Mouse (Mus musculus) CH12F3 (cell line): ENCODE data around the gene Paf1.
"Not testable (repeated sequence)": the region's sequence is repeated elsewhere in the genome, so short reads cannot be mapped to it uniquely, and the experiment has no call there.

ENCODE experiments used
- in situ Hi-C: fragments of 300-500 bp; cut with MboI; formaldehyde crosslinking; loops from 2 replicates; pipeline ENCODE4 v1.14.3; 2020; ENCODE audit warnings: low sequenced_read_pairs

The Paf1 gene

DNA sequence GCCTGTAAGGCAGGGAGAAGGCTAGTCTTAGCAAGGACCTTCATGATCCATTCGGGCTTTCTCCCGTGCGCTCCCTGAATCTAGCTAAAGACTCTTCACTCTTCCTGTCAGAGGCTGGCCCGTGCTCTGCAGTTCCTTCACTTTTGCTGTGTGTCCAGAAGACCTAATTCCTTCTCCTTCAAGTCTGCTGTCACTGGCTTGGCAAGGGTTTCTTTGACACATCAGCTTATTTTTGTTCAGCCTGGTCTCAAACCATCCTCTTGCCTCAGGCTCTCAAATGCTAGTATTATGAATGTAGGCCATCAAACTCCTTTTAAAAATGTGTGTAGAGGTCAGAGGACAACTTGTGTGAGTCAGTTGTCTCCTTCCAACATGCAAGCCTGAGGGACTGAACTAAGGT lies 9.1 kb upstream of the Paf1 start:
- in situ Hi-C loops, result no loop called here

DNA sequence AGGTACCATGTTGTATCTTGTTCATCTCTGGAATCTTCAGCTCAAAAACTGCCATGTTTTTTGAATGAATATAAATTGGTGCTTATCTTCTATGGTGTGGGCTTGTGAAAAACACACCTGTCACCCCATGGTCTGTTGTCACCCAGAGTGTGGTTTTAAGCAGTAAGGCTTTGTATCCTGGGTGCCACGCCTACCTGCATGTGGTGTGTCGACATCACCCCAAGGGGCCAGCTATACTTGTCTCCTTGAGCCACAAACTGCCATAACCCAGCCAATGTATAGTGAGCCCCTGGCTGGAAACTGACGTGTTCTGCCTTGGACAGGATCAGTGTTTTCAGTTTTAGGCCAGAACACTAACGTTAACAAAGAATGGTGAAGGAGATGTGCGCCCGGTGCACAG lies 8.6 kb upstream of the Paf1 start:
- in situ Hi-C loops, result no loop called here

- in situ Hi-C loops, result no loop called here
Observed at GRCm38 (mm10) chr7:28385196-28385595, 7.6 kb upstream of the Paf1 start.

GRCm38 (mm10) chr7:28386007-28386406 lies 6.7 kb upstream of the Paf1 start:
- in situ Hi-C loops, result no loop called here

- in situ Hi-C loops, result no loop called here
Observed at GRCm38 (mm10) chr7:28386462-28386861, 6.3 kb upstream of the Paf1 start.

DNA sequence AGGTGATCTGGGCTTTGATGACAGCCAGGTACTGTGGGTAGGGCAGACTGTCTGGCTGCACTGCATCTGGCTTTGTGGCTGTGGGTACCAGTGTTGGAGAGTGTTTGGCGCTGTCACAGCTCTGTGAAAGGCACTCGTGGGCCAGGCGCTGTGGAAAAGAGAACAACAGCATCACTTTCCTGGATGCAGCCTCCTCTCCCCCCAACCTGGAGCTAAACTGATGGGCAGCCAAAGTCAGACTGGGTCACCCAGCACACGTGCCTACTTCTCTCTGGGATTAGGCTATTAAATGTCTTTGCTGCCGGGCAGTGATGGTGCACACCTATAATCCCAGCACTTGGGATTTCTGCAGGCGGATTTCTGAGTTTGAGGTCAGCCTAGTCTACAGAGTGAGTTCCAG lies 5.9 kb upstream of the Paf1 start:
- in situ Hi-C loops, result not testable (repeated sequence)

GRCm38 (mm10) chr7:28387384-28387783 lies 5.4 kb upstream of the Paf1 start:
- in situ Hi-C loops, result not testable (repeated sequence)

DNA sequence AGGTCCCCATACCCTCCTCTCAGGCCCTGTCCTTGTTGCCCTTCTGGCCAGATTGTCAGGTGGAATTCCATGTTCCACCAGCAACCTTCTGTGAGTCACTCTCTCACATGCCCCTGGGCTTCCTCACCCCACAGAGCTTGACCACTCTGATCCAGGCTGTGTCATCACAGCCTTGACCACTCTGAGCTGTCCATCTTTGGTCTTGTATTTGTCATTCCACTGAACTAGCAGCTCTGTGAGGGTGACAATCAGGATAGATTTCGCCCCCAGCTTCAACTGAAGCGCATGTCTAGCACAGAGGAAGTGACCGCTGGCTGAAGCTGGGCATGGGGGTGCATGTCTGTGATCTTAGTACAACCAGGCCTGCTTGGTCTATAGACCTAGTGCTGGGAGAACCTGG lies 2.4 kb upstream of the Paf1 start:
- in situ Hi-C loops, result no loop called here

DNA sequence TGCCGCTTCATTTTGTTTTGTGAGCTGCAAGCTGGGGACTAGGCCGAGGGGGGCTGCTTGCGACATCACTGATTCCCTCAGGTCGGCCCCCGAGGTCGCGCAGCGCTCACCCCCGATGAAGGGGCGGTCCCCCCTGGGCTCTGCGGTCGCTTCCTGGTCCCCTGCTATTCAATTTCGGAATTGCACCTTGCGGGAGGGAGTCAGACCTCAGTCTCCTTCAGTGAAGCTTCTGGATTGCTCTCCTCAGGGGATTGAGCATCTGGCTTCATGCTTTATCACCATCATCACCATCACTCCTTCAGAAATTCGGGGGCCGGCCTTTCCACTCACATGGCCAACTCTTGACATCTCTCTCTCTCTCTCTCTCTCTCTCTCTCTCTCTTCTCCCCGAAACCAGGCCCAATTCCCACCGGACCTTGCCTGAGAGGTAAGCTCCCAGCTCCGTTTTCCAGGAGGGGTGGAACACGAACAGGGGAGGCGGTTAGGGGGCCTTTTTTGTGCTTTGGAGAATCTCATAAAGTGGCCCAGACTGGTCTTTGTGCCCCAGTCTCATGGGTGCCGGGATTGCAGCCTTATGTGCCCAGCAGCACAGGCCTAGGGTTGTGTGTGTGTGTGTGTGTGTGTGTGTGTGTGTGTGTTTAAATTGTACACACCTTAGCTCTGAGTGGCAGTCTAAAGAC lies 661 bp downstream of the Paf1 start:
- in situ Hi-C loops, result no loop called here

DNA sequence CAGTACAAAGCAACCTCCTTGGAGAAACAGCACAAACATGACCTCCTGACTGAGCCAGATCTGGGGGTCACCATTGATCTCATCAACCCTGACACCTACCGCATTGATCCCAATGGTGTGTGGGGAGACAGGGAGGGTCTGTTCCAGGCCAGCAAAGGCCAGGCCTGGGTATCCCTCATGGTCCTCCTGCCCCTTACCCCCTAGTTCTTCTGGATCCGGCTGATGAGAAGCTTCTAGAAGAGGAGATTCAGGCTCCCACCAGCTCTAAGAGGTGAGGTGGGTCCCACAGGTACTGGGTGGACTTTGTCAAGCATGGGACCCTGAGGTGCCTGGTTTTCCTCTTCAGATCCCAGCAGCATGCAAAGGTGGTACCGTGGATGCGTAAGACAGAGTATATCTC lies 2.7 kb downstream of the Paf1 start:
- in situ Hi-C loops, result no loop called here

DNA sequence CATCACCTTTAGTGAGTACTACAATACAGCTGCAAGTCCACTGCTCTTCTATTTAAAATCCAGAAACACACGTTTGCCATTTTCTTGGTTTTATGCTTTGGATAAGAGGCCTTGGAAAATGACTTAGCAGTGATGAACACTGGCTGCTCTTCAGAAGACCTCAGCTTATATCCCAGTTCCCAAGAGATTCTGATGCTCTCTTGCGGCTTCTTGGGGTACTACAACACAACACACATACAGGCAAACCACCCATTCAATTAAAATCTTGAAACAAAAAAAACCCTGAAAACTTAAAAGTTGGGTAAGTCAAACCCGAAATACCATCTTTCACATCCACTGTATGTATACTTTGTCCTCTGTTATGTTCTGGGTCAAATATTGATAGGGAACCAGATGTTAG lies 5.2 kb downstream of the Paf1 start:
- in situ Hi-C loops, result no loop called here

- in situ Hi-C loops, result no loop called here
Observed at GRCm38 (mm10) chr7:28398696-28399340, 6.1 kb downstream of the Paf1 start.

GRCm38 (mm10) chr7:28401030-28401429 lies 8.3 kb downstream of the Paf1 start:
- in situ Hi-C loops, result no loop called here

- in situ Hi-C loops, result no loop called here
Observed at GRCm38 (mm10) chr7:28401942-28402341, 9.2 kb downstream of the Paf1 start.

DNA sequence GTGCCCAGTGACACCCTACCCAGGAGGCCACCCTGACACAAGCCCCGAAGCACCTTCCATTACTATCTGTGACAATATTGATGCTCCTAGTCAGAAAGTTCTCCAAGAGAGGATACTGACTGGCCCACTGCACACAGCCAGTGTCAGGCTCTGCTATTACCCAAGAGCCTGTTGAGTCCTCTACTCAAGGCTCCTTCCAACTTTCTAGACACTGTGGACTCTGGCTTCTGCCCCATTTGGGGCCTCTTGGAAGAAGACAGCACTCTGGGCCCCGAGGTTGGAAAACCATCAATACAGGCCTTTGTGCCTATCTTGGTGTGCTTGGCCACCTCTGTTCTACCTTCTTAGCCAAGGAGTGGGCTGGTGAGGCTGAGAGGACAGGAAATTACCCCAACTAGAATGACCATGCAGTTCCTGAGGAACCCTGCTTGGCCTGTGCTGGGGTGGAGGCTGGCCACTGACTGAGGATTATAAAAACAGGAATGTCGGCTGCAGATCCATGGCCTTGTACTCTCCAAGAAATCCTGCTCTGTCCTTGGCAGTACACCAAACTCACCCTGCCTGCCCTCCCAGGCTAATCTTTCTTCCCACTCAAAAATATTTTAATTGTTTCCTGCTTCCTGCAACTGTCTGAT lies 18.2 kb downstream of the Paf1 start:
- in situ Hi-C loops, result no loop called here

GRCm38 (mm10) chr7:28412826-28413225 lies 20.1 kb downstream of the Paf1 start:
- in situ Hi-C loops, result no loop called here

DNA sequence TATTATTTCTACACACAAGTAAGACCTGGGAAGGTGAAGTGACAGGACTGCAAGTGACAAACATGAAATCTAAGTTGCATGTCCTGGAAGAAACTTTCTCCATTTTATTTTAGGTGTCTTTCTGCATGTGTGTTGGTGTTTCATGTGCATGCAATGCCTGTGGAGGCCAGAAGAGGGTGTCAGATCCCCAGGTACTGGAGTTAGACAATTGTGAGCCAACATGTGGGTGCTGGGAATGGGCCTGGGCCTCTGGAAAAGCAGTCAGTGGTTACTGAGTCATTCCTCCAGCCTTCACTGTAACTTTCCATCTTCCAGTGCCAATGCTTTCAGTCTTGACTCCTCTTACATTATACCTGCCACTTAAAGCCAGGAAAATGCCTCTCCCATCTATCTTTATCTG lies 24.6 kb downstream of the Paf1 start:
- in situ Hi-C loops, result no loop called here

GRCm38 (mm10) chr7:28418096-28418670 lies 25.4 kb downstream of the Paf1 start:
- in situ Hi-C loops, result no loop called here

- in situ Hi-C loops, result no loop called here
Observed at GRCm38 (mm10) chr7:28419416-28419815, 26.7 kb downstream of the Paf1 start.

GRCm38 (mm10) chr7:28423018-28423417 lies 30.3 kb downstream of the Paf1 start:
- in situ Hi-C loops, result no loop called here

GRCm38 (mm10) chr7:28427738-28428137 lies 35.0 kb downstream of the Paf1 start:
- in situ Hi-C loops, result no loop called here

- in situ Hi-C loops, result no loop called here
Observed at GRCm38 (mm10) chr7:28430512-28430911, 37.8 kb downstream of the Paf1 start.
